Mouse (Mus musculus) forebrain, embryonic 10.5 days (tissue): Measurements from ENCODE around the gene Itgae. TPM values are rescaled to one million over a fixed set of nuclear protein-coding genes. Genes with fewer than 3 reads are reported as not detected.

Experiments used
- DNase-seq: peaks from one replicate; pipeline ENCODE4 v3.0.0-alpha.2; 2017; ENCODE audit warnings: low spot score; ENCODE audit errors: extremely low spot score
- H3K27ac ChIP-seq: fragments of 300-500 bp; sonication (generic); 2 replicates; pipeline ENCODE4 v1.5.1; 2016; ENCODE audit warnings: mild to moderate bottlenecking
- H3K27me3 ChIP-seq: fragments of 300-500 bp; sonication (generic); 2 replicates; pipeline ENCODE4 v1.6.1; 2016; ENCODE audit warnings: mild to moderate bottlenecking; ENCODE audit not compliant: poor library complexity, severe bottlenecking
- H3K36me3 ChIP-seq: fragments of 300-500 bp; sonication (generic); replicated peaks from 2 replicates; pipeline ENCODE4 v1.6.1; 2016; ENCODE audit warnings: mild to moderate bottlenecking, moderate library complexity
- H3K4me1 ChIP-seq: fragments of 300-500 bp; sonication (generic); 2 replicates; pipeline ENCODE4 v1.6.1; 2016
- H3K4me3 ChIP-seq: fragments of 300-500 bp; sonication (generic); 2 replicates; pipeline ENCODE4 v1.5.1; 2016; ENCODE audit warnings: mild to moderate bottlenecking, moderate library complexity
- H3K9me3 ChIP-seq: fragments of 300-500 bp; sonication (generic); 2 replicates; pipeline ENCODE4 v1.6.1; 2016; ENCODE audit warnings: mild to moderate bottlenecking, moderate library complexity
- WGBS: fragments of 180-500 bp; shearing (Covaris S2); methylation state at CpG from one replicate; pipeline ENCODE4 v1.1.7; 2016; 5-methylcytosine and 5-hydroxymethylcytosine counted together
- polyA plus RNA-seq: library from polyadenylated mRNA; unstranded; fragments of >200 nt; fragmentation: Nextera tagmentation; extraction: Ambion mirVana; gene quantifications from 2 replicates; pipeline ENCODE4 v1.2.1, GENCODE M21; 2016

Gene Itgae
- 0.45 and 0.54 TPM in 2 replicates for polyA plus RNA-seq

GRCm38 (mm10) chr11:73090283-73090682 lies at the start of gene Itgae:
Gene Itgae, plus strand, starts transcription at chr11:73090583.
- DNase-seq = no peak
- H3K27ac ChIP-seq = no peak within 1 kb of the TSS

DNA sequence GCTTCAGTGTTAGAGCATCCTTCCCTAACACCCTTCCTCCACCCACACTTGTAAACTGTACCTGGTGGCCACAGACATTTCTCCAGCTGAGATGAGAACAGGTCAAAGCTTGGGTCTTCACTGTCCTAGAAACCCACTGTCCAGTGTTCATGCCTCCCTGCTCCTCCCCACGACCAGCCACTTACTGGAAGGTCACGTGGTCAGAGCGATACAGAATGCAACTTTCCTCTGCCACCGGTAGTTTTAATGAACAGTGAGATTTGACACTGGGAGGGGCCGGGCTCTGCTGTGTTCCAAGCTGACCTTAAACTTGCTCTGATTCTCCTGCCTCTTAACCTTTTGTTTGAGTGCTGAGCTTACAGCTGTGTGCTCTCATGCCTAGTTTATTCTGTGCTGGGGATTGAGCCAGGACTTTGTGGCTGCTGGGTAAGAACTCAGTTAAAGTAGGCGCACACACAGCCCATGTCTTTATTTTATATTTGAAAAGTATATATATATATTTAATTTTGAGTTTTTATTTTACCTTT lies 46.1 kb upstream of the Itgae start:
- DNase-seq = no peak

More at GRCm38 (mm10) chr11:73090283-73090682, at the start of gene Itgae:
- Histone ChIP-seq H3K27me3 (no peaks in the 10 kb centered on the region), H3K4me1 (peaks cover 12% of the 10 kb centered on the region), H3K36me3 (peaks cover 8% of the 10 kb centered on the region), H3K9me3 (no peaks in the 10 kb centered on the region), H3K4me3 (no peak within 1 kb of the TSS)
- WGBS = 93% methylated on average over 4 of the region's 4 CpGs

GRCm38 (mm10) chr11:73044789-73045188 lies 45.6 kb upstream of the Itgae start:
- Histone ChIP-seq H3K27me3 (no peaks in the 10 kb centered on the region), H3K9me3 (no peaks in the 10 kb centered on the region), H3K27ac (no peak overlapping the region), H3K4me1 (peaks cover 26% of the 10 kb centered on the region), H3K4me3 (no peak overlapping the region), H3K36me3 (no peaks in the 10 kb centered on the region; the same call in 1 of the 2 replicates)
- 65% methylated on average over 4 of the region's 4 CpGs for WGBS
- no peak for DNase-seq

More for the DNA sequence above, 46.1 kb upstream of the Itgae start:
- H3K9me3 ChIP-seq = no peaks in the 10 kb centered on the region
- no peaks in the 10 kb centered on the region for H3K36me3 ChIP-seq
- H3K27me3 ChIP-seq = no peaks in the 10 kb centered on the region
- no peak overlapping the region for H3K4me3 ChIP-seq
- 64% methylated on average over 6 of the region's 6 CpGs for WGBS
- H3K27ac ChIP-seq = no peak overlapping the region
- H3K4me1 ChIP-seq = peaks cover 25% of the 10 kb centered on the region

DNA sequence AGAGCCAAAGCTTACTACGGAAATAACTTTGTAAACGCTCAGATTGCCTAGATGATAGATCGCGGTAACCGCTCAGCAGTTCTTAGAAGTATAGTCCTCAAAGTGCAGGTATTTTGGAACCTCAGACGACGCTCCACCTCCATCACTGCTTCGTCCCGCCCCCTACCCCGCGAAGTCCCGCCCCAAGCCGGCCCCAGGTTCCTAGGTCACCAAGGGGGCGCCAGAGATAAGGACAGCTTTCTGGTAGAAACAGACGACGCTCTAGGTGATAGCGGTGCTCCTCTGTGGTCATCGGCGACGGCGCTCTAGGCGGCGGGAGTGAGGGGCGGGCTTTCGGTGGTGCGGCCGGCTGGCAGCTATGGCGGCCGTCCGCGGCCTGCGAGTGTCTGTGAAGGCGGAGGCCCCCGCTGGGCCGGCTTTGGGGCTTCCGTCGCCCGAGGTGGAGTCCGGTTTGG lies 42.8 kb upstream of the Itgae start, which contains the start of gene Ncbp3:
TSS of gene Ncbp3 (plus strand) at position 242 of the 455 bp plus-strand sequence.
- H3K27me3 ChIP-seq = no peaks in the 10 kb centered on the region
- peak within 1 kb of the TSS; percentile 93 for H3K4me3 ChIP-seq
- WGBS = under 1% methylated on average over 39 of the region's 39 CpGs
- H3K27ac ChIP-seq = peak within 1 kb of the TSS; percentile 97
- DNase-seq = peak; percentile 95
- H3K4me1 ChIP-seq = peaks cover 26% of the 10 kb centered on the region
- peaks cover 26% of the 10 kb centered on the region for H3K36me3 ChIP-seq
- H3K9me3 ChIP-seq = no peaks in the 10 kb centered on the region

- H3K27me3 ChIP-seq = no peaks in the 10 kb centered on the region
- H3K4me3 ChIP-seq = peak overlapping the region; percentile 93
- H3K4me1 ChIP-seq = peaks cover 26% of the 10 kb centered on the region
- peaks cover 33% of the 10 kb centered on the region for H3K36me3 ChIP-seq
- 2% methylated on average over 55 of the region's 55 CpGs for WGBS
- H3K27ac ChIP-seq = peak overlapping the region; percentile 97
- H3K9me3 ChIP-seq = no peaks in the 10 kb centered on the region
- DNase-seq = no peak
Measured at GRCm38 (mm10) chr11:73048030-73048876, 42.1 kb upstream of the Itgae start.

DNA sequence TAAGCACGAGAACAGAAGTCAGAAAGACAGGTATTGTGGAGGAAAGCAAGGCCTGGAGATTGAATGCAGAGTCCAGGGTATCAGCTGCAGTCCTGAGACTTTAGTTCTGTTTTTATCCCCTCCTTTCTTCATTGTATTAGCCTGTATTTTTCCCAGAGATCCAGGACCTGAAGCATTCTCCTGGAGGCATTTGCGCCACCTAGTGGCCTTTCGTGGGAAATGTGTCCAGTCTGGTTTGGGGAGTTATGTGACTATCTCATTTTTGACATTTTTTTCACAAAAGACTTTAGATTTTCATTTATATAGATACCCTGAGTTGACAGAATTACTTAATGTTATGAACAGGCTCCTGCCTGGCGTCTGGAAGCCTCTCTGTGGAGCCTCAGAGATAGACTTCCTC lies 41.0 kb upstream of the Itgae start:
- DNase-seq = peak; percentile 75
- H3K27ac ChIP-seq = no peak overlapping the region
- H3K9me3 ChIP-seq = no peaks in the 10 kb centered on the region
- peak overlapping the region; percentile 93 for H3K4me3 ChIP-seq
- peaks cover 17% of the 10 kb centered on the region for H3K4me1 ChIP-seq
- H3K36me3 ChIP-seq = peaks cover 44% of the 10 kb centered on the region
- no peaks in the 10 kb centered on the region for H3K27me3 ChIP-seq
- WGBS = 4% methylated on average over 4 of the region's 4 CpGs

GRCm38 (mm10) chr11:73052795-73053194 lies 37.6 kb upstream of the Itgae start:
- 89% methylated on average over 1 of the region's 1 CpGs for WGBS
- peaks cover 78% of the 10 kb centered on the region for H3K36me3 ChIP-seq
- DNase-seq = no peak
- H3K27ac ChIP-seq = no peak overlapping the region
- H3K4me1 ChIP-seq = peaks cover 11% of the 10 kb centered on the region
- H3K9me3 ChIP-seq = no peaks in the 10 kb centered on the region
- H3K27me3 ChIP-seq = no peaks in the 10 kb centered on the region
- no peak overlapping the region for H3K4me3 ChIP-seq

- Histone ChIP-seq H3K27ac (no peak overlapping the region), H3K4me3 (no peak overlapping the region), H3K9me3 (no peaks in the 10 kb centered on the region), H3K4me1 (no peaks in the 10 kb centered on the region), H3K27me3 (no peaks in the 10 kb centered on the region), H3K36me3 (peaks cover 95% of the 10 kb centered on the region)
- DNase-seq = no peak
- 94% methylated on average over 5 of the region's 5 CpGs for WGBS
Measured at GRCm38 (mm10) chr11:73057701-73058100, 32.7 kb upstream of the Itgae start.

GRCm38 (mm10) chr11:73059630-73060029 lies 30.8 kb upstream of the Itgae start:
- Histone ChIP-seq H3K4me3 (no peak overlapping the region), H3K4me1 (no peaks in the 10 kb centered on the region), H3K27ac (no peak overlapping the region), H3K36me3 (peaks cover 82% of the 10 kb centered on the region), H3K27me3 (no peaks in the 10 kb centered on the region), H3K9me3 (no peaks in the 10 kb centered on the region)
- DNase-seq = no peak
- WGBS = 89% methylated on average over 3 of the region's 3 CpGs

GRCm38 (mm10) chr11:73061413-73061812 lies 29.0 kb upstream of the Itgae start:
- Histone ChIP-seq H3K27me3 (no peaks in the 10 kb centered on the region), H3K4me3 (no peak overlapping the region), H3K4me1 (no peaks in the 10 kb centered on the region), H3K36me3 (peaks cover 76% of the 10 kb centered on the region), H3K27ac (no peak overlapping the region), H3K9me3 (no peaks in the 10 kb centered on the region)
- DNase-seq = no peak
- WGBS = 95% methylated on average over 3 of the region's 3 CpGs

DNA sequence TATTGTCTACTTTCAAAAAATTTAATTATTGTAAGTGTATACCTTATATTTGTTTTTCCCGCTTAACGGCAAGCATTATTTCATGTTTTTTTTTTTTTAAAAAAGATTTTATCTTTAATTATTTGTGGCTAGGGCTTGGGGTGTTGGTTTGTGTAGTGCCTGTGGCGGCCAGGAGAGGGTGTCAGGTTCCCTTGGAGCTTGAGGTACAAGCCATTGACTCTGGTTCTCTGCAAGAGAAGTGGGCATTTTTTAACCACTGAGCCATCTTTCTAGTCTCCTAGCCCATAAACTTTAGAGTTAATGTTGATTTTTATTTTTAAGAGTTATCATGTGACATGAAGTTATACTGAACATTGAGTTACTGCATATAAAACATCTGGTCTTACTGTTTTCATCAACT lies 18.5 kb upstream of the Itgae start:
- peaks cover 98% of the 10 kb centered on the region for H3K36me3 ChIP-seq
- DNase-seq = no peak
- WGBS = 86% methylated on average over 3 of the region's 3 CpGs

GRCm38 (mm10) chr11:73076295-73076694 lies 14.1 kb upstream of the Itgae start:
- H3K9me3 ChIP-seq = no peaks in the 10 kb centered on the region
- H3K27me3 ChIP-seq = no peaks in the 10 kb centered on the region
- no peaks in the 10 kb centered on the region for H3K4me1 ChIP-seq
- no peak for DNase-seq
- WGBS = 98% methylated on average over 4 of the region's 4 CpGs
- H3K4me3 ChIP-seq = no peak overlapping the region
- no peak overlapping the region for H3K27ac ChIP-seq
- H3K36me3 ChIP-seq = peaks cover 98% of the 10 kb centered on the region

More for the DNA sequence above, 18.5 kb upstream of the Itgae start:
- Histone ChIP-seq H3K4me3 (no peak overlapping the region), H3K4me1 (no peaks in the 10 kb centered on the region), H3K9me3 (no peaks in the 10 kb centered on the region), H3K27me3 (no peaks in the 10 kb centered on the region), H3K27ac (no peak overlapping the region)

DNA sequence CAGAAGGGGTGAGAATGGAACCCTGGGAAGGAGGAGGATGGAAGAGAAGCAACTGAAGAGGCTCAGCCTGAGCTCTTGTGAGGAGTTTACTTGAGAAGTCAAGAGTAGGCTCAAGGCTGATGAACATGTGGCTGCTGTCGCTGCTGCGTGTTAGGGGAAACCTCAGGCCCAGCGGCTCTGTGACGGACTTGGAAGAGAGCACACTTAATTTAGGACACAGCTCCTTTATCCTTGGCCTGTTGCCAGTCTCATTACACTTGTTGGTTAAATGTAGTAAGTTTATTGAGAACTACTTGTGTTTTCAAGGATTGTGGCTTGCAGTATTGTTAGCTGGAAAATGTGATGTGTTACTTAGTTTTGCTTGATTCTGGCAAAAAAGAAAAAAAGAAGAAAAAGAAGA lies 13.7 kb upstream of the Itgae start:
- no peak for DNase-seq
- WGBS = 90% methylated on average over 4 of the region's 4 CpGs
- Histone ChIP-seq H3K4me3 (no peak overlapping the region), H3K36me3 (peaks cover 99% of the 10 kb centered on the region), H3K4me1 (no peaks in the 10 kb centered on the region), H3K27me3 (no peaks in the 10 kb centered on the region), H3K27ac (no peak overlapping the region), H3K9me3 (no peaks in the 10 kb centered on the region)
